Mouse (Mus musculus): ENCODE measurements at regions not wholly inside any gene's neighbourhood (a gene's known extent, or its start where the extent isn't known, plus 50 kb on each side); places are given as distances from the start of the nearest gene placed in this dataset.

GRCm38 (mm10) chr3:80631391-80631790 lies 171.2 kb downstream of the Gria2 start:
- no peak for DNase-seq (ENCODE audit: low spot score)
- Histone ChIP-seq H3K9ac (ENCODE audit: low read depth, low read length) (no peak overlapping the region), H3K9me3 (ENCODE audit: control insufficient read depth, low read length) (no peaks in the 10 kb centered on the region), H3K4me2 (replicated peaks; ENCODE audit: low read depth, low read length) (no peak overlapping the region), H3K4me1 (replicated peaks; ENCODE audit: control insufficient read depth, insufficient read depth, low read length) (no peaks in the 10 kb centered on the region), H3K4me3 (ENCODE audit: low read depth, low read length) (no peak overlapping the region), H3K27me3 (ENCODE audit: control insufficient read depth, insufficient read depth, low read length) (no peaks in the 10 kb centered on the region), H3K36me3 (ENCODE audit: control insufficient read depth, insufficient read depth, low read length) (no peaks in the 10 kb centered on the region), H3K27ac (ENCODE audit: low read depth, low read length) (no peak overlapping the region)
- no peak for ATAC-seq (ENCODE audit: low FRiP score)

DNA sequence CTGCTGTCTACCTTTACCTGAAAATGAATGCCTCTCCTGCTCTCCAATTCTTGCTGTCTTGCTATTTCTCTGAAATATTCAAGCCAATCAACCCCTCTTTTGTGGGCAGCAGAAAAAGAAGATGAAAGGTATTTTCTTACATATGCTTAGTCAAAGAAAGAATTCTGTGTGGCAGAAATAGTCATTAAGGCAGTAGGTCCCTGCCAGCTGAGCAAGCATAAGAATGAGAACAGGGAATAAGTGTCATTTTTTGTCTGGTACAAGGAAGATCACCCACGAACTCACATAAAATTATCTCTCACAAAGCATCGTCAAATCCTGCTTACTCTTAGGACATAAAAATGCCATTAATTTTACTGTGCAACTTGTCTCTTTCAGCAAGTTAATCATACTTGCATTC lies 192.2 kb downstream of the Gria2 start:
- 82% methylated on average over 2 of the region's 2 CpGs for WGBS
- Histone ChIP-seq H3K9ac (ENCODE audit: low read depth, low read length) (no peak overlapping the region), H3K4me1 (replicated peaks; ENCODE audit: control insufficient read depth, insufficient read depth, low read length) (no peaks in the 10 kb centered on the region), H3K27ac (ENCODE audit: low read depth, low read length) (no peak overlapping the region), H3K9me3 (ENCODE audit: control insufficient read depth, low read length) (no peaks in the 10 kb centered on the region), H3K4me2 (replicated peaks; ENCODE audit: low read depth, low read length) (no peak overlapping the region), H3K4me3 (ENCODE audit: low read depth, low read length) (no peak overlapping the region), H3K36me3 (ENCODE audit: control insufficient read depth, insufficient read depth, low read length) (no peaks in the 10 kb centered on the region), H3K27me3 (ENCODE audit: control insufficient read depth, insufficient read depth, low read length) (no peaks in the 10 kb centered on the region)
- no peak for DNase-seq (ENCODE audit: low spot score)
- no peak for ATAC-seq (ENCODE audit: low FRiP score)

GRCm38 (mm10) chr3:80608467-80608866 lies 194.2 kb downstream of the Gria2 start:
- no peaks in the 10 kb centered on the region for H3K27me3 ChIP-seq (ENCODE audit: control insufficient read depth, insufficient read depth, low read length)
- DNase-seq (ENCODE audit: low spot score), result no peak
- no peaks in the 10 kb centered on the region for H3K9me3 ChIP-seq (ENCODE audit: control insufficient read depth, low read length)
- ATAC-seq (ENCODE audit: low FRiP score), result no peak
- WGBS, result 36% methylated on average over 4 of the region's 4 CpGs
- no peaks in the 10 kb centered on the region for H3K36me3 ChIP-seq (ENCODE audit: control insufficient read depth, insufficient read depth, low read length)
- no peak overlapping the region for H3K27ac ChIP-seq (ENCODE audit: low read depth, low read length)
- no peaks in the 10 kb centered on the region for H3K4me1 ChIP-seq (replicated peaks; ENCODE audit: control insufficient read depth, insufficient read depth, low read length)
- H3K9ac ChIP-seq (ENCODE audit: low read depth, low read length), result no peak overlapping the region
- no peak overlapping the region for H3K4me2 ChIP-seq (replicated peaks; ENCODE audit: low read depth, low read length)
- no peak overlapping the region for H3K4me3 ChIP-seq (ENCODE audit: low read depth, low read length)

GRCm38 (mm10) chr3:80607809-80608208 lies 194.8 kb downstream of the Gria2 start:
- ATAC-seq (ENCODE audit: low FRiP score) (no peak), DNase-seq (ENCODE audit: low spot score) (no peak)
- H3K4me1 ChIP-seq (replicated peaks; ENCODE audit: control insufficient read depth, insufficient read depth, low read length), result no peaks in the 10 kb centered on the region
- H3K4me3 ChIP-seq (ENCODE audit: low read depth, low read length), result no peak overlapping the region
- no peaks in the 10 kb centered on the region for H3K27me3 ChIP-seq (ENCODE audit: control insufficient read depth, insufficient read depth, low read length)
- H3K27ac ChIP-seq (ENCODE audit: low read depth, low read length), result no peak overlapping the region
- H3K36me3 ChIP-seq (ENCODE audit: control insufficient read depth, insufficient read depth, low read length), result no peaks in the 10 kb centered on the region
- WGBS, result 50% methylated on average over 2 of the region's 2 CpGs
- no peak overlapping the region for H3K4me2 ChIP-seq (replicated peaks; ENCODE audit: low read depth, low read length)
- no peaks in the 10 kb centered on the region for H3K9me3 ChIP-seq (ENCODE audit: control insufficient read depth, low read length)
- no peak overlapping the region for H3K9ac ChIP-seq (ENCODE audit: low read depth, low read length)

DNA sequence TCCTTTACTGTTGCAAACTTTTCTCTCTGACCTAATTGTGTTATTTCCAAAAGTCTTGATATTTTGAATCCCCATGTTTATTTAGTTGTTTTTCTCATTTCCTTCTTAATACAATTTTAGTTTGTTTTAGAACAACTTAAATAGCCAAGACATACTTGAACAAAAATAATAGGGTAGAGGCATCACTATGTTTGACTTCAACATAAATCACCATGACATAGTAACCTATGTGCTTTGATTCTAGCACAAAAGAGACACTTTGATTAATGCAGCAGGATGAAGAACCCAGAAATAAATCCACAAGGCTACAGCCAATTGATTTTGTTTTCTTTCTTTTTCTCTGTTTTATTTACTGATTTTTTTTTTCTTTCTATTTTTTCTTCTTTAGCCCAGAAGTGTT lies 205.1 kb downstream of the Gria2 start:
- H3K4me3 ChIP-seq (ENCODE audit: low read depth, low read length), result no peak overlapping the region
- H3K9ac ChIP-seq (ENCODE audit: low read depth, low read length), result no peak overlapping the region
- H3K36me3 ChIP-seq (ENCODE audit: control insufficient read depth, insufficient read depth, low read length), result no peaks in the 10 kb centered on the region
- ATAC-seq (ENCODE audit: low FRiP score), result no peak
- H3K27me3 ChIP-seq (ENCODE audit: control insufficient read depth, insufficient read depth, low read length), result no peaks in the 10 kb centered on the region
- no peaks in the 10 kb centered on the region for H3K4me1 ChIP-seq (replicated peaks; ENCODE audit: control insufficient read depth, insufficient read depth, low read length)
- DNase-seq (ENCODE audit: low spot score), result no peak
- no peak overlapping the region for H3K4me2 ChIP-seq (replicated peaks; ENCODE audit: low read depth, low read length)
- H3K9me3 ChIP-seq (ENCODE audit: control insufficient read depth, low read length), result no peaks in the 10 kb centered on the region
- H3K27ac ChIP-seq (ENCODE audit: low read depth, low read length), result no peak overlapping the region

- H3K27ac ChIP-seq (ENCODE audit: low read depth, low read length), result no peak overlapping the region
- no peaks in the 10 kb centered on the region for H3K36me3 ChIP-seq (ENCODE audit: control insufficient read depth, insufficient read depth, low read length)
- no peaks in the 10 kb centered on the region for H3K27me3 ChIP-seq (ENCODE audit: control insufficient read depth, insufficient read depth, low read length)
- DNase-seq (ENCODE audit: low spot score) (no peak), ATAC-seq (ENCODE audit: low FRiP score) (no peak)
- no peaks in the 10 kb centered on the region for H3K9me3 ChIP-seq (ENCODE audit: control insufficient read depth, low read length)
- H3K4me2 ChIP-seq (replicated peaks; ENCODE audit: low read depth, low read length), result no peak overlapping the region
- no peaks in the 10 kb centered on the region for H3K4me1 ChIP-seq (replicated peaks; ENCODE audit: control insufficient read depth, insufficient read depth, low read length)
- H3K4me3 ChIP-seq (ENCODE audit: low read depth, low read length), result no peak overlapping the region
- H3K9ac ChIP-seq (ENCODE audit: low read depth, low read length), result no peak overlapping the region
These were observed 235.1 kb downstream of the Gria2 start for GRCm38 (mm10) chr3:80567514-80567913.

- H3K9ac ChIP-seq (ENCODE audit: low read depth, low read length), result no peak overlapping the region
- ATAC-seq (ENCODE audit: low FRiP score), result no peak
- no peaks in the 10 kb centered on the region for H3K9me3 ChIP-seq (ENCODE audit: control insufficient read depth, low read length)
- WGBS, result 88% methylated on average over 3 of the region's 3 CpGs
- no peaks in the 10 kb centered on the region for H3K36me3 ChIP-seq (ENCODE audit: control insufficient read depth, insufficient read depth, low read length)
- DNase-seq (ENCODE audit: low spot score), result no peak
- H3K4me3 ChIP-seq (ENCODE audit: low read depth, low read length), result no peak overlapping the region
- no peaks in the 10 kb centered on the region for H3K4me1 ChIP-seq (replicated peaks; ENCODE audit: control insufficient read depth, insufficient read depth, low read length)
- H3K27ac ChIP-seq (ENCODE audit: low read depth, low read length), result no peak overlapping the region
- H3K27me3 ChIP-seq (ENCODE audit: control insufficient read depth, insufficient read depth, low read length), result no peaks in the 10 kb centered on the region
- no peak overlapping the region for H3K4me2 ChIP-seq (replicated peaks; ENCODE audit: low read depth, low read length)
These were observed 236.4 kb downstream of the Gria2 start for GRCm38 (mm10) chr3:80566236-80566635.

DNA sequence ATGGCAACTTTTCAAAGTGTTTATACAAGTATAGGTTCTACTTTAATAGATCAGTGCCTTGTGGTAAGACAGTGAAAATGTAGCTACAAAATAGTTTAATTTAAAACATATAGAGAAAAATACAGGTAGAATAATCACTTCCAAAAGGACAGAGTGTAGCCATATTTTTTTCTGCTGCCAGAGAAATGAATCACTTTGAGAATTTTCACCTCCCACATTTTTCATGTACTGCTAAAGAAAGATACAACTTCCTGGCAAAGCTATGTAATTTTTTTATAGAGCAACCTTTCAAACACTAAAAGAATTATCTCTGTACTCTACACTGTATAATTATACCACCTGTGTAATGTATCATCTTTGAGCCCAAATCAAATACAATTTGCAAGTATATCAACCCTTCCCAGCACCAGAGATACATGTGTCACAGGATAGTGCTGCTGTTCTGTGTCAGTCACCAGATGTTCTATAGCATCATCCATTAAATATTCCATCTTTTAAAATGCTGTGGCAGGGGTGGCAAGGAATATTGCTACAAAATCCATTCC lies 256.4 kb downstream of the Gria2 start:
- H3K36me3 ChIP-seq (ENCODE audit: control insufficient read depth, insufficient read depth, low read length), result no peaks in the 10 kb centered on the region
- no peak overlapping the region for H3K4me2 ChIP-seq (replicated peaks; ENCODE audit: low read depth, low read length)
- H3K27me3 ChIP-seq (ENCODE audit: control insufficient read depth, insufficient read depth, low read length), result no peaks in the 10 kb centered on the region
- ATAC-seq (ENCODE audit: low FRiP score) (no peak), DNase-seq (ENCODE audit: low spot score) (no peak)
- H3K4me1 ChIP-seq (replicated peaks; ENCODE audit: control insufficient read depth, insufficient read depth, low read length), result no peaks in the 10 kb centered on the region
- H3K9me3 ChIP-seq (ENCODE audit: control insufficient read depth, low read length), result no peaks in the 10 kb centered on the region
- no peak overlapping the region for H3K27ac ChIP-seq (ENCODE audit: low read depth, low read length)
- H3K9ac ChIP-seq (ENCODE audit: low read depth, low read length), result no peak overlapping the region
- H3K4me3 ChIP-seq (ENCODE audit: low read depth, low read length), result no peak overlapping the region

DNA sequence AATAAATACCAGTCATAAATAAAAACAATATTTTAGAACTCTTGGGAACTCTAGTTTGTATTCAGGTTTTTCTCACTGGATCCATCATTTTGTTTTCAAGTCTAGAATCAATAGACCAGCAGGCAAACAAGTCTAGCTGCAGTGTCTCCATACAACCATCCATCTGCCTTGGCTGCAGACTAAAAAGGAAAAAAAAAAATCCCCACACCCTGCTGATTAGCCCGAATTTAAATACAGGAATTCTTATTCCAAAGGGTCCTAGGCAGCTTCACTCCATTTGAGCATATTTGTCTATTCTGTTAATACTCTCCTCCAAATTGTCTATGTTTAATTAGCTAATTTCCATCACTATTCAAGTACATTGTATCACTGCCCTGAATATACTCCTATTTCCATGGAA lies 258.9 kb downstream of the Gria2 start:
- WGBS, result 63% methylated on average over 1 of the region's 1 CpGs
- DNase-seq (ENCODE audit: low spot score) (no peak), ATAC-seq (ENCODE audit: low FRiP score) (no peak)
- Histone ChIP-seq H3K9me3 (ENCODE audit: control insufficient read depth, low read length) (no peaks in the 10 kb centered on the region), H3K27ac (ENCODE audit: low read depth, low read length) (no peak overlapping the region), H3K4me2 (replicated peaks; ENCODE audit: low read depth, low read length) (no peak overlapping the region), H3K4me1 (replicated peaks; ENCODE audit: control insufficient read depth, insufficient read depth, low read length) (no peaks in the 10 kb centered on the region), H3K27me3 (ENCODE audit: control insufficient read depth, insufficient read depth, low read length) (no peaks in the 10 kb centered on the region), H3K36me3 (ENCODE audit: control insufficient read depth, insufficient read depth, low read length) (no peaks in the 10 kb centered on the region), H3K4me3 (ENCODE audit: low read depth, low read length) (no peak overlapping the region), H3K9ac (ENCODE audit: low read depth, low read length) (no peak overlapping the region)

All from hindbrain, embryonic 11.5 days (tissue).